Mouse (Mus musculus) retina, adult 2 months (tissue): ENCODE results near the gene Ogfod3.
A peak's percentile ranks its signal among the peaks of the same experiment; 100 is the strongest.

ENCODE experiments used
- DNase-seq: peaks from one replicate; pipeline ENCODE4 v3.0.0-alpha.2; 2012; ENCODE audit warnings: low read depth, low spot score

Gene Ogfod3

DNA sequence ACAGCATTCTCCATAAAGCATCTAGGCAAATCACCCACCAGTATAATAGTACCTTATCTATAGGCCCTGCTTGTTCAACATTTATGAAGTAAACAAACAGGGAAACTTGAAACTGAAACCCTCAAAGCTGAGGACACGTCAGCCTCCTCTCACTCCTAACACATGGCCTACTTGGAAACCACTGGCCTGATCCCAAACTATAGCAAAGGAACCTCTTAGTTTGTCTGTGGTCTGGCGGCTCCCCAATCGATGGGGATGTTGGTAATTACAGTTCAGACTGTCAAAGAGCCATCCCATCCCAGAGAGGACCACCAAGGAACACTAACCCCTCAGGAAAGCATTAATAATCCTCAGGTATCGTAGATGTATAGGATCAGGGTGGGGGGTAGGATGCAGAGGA lies 4.7 kb downstream of the Ogfod3 start:
- DNase-seq, result no peak

- DNase-seq, result no peak
Measured at GRCm38 (mm10) chr11:121198622-121199021, 5.9 kb downstream of the Ogfod3 start.

DNA sequence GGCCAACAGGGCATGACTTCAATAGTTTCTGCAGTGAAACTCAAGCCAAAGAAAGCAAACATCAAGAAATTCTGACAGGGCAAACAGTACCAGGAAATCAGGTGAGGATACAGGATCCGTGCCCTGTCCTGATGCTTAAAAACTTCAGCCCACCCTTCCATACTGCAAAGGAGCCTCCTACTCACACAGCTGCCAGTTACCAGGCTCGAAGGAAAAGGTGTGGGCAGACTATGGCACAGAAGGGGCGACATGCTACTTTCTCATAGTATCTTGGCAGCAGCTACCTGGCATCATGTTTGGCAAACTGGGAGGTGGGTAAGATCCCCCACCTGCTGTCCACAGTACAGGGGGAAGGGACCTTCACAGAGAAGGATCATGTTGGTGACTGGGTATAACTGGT lies 11.1 kb downstream of the Ogfod3 start:
- no peak for DNase-seq

DNA sequence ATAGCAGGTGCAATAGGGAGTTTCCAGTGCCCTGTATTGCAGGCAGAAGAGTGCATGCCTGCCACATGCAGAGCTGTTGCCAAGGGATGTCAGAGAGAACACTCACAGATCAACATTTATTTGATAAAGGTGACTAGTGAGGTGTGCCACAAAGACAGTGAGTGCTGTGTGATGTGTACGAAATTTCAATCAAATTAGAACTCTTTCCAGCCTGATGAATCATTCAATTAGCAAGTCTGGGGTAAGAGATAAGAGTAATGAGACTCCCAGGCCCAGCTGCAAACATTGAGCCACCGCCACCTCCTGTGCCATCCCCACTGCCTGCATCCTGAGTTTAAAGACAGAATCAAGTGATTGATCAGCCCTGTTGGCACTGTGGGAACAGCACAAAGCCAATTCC lies 11.8 kb downstream of the Ogfod3 start:
- no peak for DNase-seq

- no peak for DNase-seq
Measured at GRCm38 (mm10) chr11:121189681-121190080, 14.8 kb downstream of the Ogfod3 start.

- peak; percentile 47 for DNase-seq
Measured at GRCm38 (mm10) chr11:121176285-121177270, 27.9 kb downstream of the Ogfod3 start.

DNA sequence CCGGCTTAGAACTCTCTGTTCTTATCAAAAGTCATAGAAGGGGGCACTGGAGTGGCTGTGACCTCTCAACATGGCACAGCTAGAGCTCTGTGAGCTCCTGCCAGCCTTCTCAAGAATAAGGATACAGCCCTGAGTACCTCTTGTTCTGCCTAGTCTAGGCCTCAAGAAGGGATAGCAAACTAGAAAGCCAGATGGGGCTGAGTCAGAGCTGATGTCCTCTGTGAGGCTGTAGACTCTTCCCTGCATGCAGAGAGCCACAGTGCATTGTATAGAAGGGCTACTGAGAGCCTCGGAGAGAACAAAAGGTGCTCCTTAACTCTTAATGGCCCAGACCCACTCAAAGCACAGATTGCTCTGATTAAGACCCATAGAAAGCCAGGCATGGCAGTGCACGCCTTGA lies 30.3 kb downstream of the Ogfod3 start:
- DNase-seq, result no peak

- no peak for DNase-seq
Measured at GRCm38 (mm10) chr11:121173203-121173602, 31.3 kb downstream of the Ogfod3 start.

GRCm38 (mm10) chr11:121163751-121164150 lies 40.8 kb downstream of the Ogfod3 start:
- no peak for DNase-seq

- no peak for DNase-seq
Measured at GRCm38 (mm10) chr11:121160636-121161346, 43.7 kb downstream of the Ogfod3 start.

DNA sequence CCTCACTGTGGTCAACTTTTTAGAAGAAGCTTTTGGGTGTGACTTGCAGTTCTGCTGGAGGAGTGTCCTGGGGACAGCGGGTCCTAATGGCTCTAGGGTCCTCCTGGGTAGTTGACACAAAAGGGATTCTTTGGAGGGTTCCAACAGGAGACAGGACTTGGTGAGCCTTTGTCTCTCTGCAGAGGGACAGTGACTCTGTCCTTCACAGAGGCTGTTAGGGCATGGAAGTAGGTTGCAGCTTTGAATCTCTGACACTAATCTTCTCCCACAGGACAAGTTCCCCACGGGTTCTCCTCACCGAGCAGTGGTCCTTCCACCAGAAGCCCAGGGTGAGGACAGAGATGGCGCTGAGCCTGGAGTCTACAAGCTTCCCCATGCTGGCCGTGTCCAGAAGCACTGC lies 44.5 kb downstream of the Ogfod3 start, which contains the start of gene Uts2r:
Gene Uts2r, plus strand, starts transcription at position 301 of the 400 bp plus-strand sequence.
- no peak for DNase-seq

DNA sequence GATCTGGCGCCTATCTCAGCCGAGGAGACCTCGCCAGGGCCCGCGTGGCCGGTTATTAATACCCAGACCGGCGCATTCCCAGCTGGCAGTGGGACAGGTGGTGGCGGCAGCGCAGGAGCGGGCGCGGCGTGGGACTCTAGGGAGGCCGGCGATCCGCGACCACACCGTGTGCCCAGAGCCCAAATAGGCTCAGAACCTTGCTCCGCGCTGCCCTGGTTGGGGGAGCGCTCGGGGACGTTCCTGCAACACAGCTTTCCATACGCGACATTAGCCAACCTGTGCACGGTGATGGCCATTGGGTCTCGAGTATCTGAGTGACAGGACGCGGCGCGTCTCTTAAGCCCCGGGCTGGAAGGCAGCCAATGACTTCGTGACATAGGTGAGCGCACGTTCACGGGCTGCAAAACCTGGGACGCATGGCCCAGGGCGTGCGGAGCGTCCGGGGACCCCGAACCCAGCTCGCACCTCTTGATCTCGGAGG lies 48.1 kb downstream of the Ogfod3 start:
- DNase-seq, result no peak

DNA sequence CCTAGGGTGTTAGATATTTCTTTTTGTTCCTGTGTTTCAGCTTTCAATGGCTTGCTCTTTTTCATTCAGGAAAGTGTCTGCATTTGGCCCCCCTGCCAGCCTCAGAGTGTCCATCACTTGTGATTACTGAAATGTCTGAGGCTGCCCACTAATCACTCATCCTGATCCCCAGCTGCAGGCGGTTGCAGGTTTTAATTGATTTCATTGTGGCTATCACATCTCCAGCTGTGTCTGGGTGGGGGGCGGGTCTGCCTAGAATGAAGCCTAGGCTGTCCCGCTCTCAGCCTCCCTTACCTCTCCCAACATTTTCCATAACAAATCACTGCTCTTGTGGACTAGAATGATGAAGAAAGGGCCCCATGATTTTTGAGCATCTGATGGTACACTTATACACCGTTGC lies 50.3 kb downstream of the Ogfod3 start:
- DNase-seq, result no peak

DNA sequence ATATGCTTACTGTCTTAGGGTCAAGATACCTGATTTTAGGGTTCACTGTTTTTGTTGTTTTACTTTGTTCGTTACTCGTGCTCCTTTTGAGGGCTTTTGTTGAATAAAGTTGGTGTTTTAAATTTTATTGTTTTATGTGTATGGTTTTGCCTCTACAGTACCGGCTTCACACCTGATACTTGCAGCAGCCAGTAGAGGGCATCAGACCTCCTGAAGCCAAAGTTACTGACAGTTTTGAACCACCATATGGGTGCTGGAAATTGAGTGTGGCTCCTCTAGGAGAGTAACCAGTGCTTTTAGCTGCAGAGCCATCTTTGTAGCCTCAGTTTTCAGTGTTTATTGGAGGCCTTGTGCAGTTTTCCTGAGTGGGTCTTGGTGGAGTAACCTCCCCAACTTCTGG lies 56.3 kb downstream of the Ogfod3 start:
- no peak for DNase-seq

DNA sequence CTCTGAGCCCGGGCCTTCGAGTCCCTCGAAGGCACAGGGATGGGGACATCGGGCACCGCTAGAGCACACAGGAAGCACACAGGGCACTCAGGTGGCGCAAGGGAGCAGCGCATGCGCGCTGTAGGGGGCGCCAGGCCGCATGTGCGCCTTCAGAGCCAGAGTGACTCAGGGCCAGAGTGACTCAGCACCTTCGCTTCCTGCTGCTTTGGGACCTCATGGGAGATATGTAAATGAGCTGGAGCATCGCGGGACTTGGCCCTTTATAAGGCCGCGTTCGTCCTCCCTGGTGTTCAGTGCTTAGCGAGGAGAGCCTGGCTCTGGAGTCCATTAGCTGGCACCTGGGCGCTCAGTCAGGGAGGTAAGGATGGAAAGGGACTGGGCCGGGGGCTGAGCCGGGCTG lies 58.6 kb downstream of the Ogfod3 start, which contains the start of gene Tex19.1:
Gene Tex19.1, plus strand, starts transcription at position 279 of the 400 bp plus-strand sequence.
- DNase-seq, result no peak

GRCm38 (mm10) chr11:121143325-121144015 lies 61.0 kb downstream of the Ogfod3 start:
- DNase-seq, result no peak

GRCm38 (mm10) chr11:121138732-121139131 lies 65.8 kb downstream of the Ogfod3 start:
- DNase-seq, result no peak

GRCm38 (mm10) chr11:121137682-121138081 lies 66.8 kb downstream of the Ogfod3 start:
- no peak for DNase-seq

DNA sequence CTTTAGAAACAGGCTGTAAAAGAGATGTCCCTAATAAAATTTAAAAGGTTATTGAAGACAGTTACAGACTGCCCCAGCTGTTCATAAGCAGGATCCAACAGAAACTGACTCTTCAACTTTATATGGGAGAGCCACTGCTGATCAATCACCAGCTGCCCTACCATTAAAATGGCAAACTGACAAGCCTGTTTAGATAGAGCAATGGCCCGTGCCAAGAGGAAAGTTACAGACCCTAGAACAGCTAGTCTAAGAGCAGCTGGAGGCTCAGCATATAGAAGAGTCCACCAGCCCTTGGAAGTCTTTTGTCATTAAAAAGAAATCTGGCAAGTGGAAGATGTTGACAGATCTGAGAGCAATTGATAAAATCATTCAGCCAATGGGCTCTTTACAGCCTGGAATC lies 69.9 kb downstream of the Ogfod3 start:
- no peak for DNase-seq

GRCm38 (mm10) chr11:121129616-121130015 lies 74.9 kb downstream of the Ogfod3 start:
- DNase-seq, result no peak
